Mouse (Mus musculus): Measurements from ENCODE around the gene Ctsf.
"Not testable (repeated sequence)": the region's sequence is repeated elsewhere in the genome, so short reads cannot be mapped to it uniquely, and the experiment has no call there.

Ctsf gene

GRCm38 (mm10) chr19:4854552-4855469 is at the start of gene Ctsf:
TSS of gene Ctsf (plus strand) at chr19:4855130.
- DNase-seq (ENCODE audit: low read depth, low spot score): peak; percentile 85

- no peak for DNase-seq (ENCODE audit: low read depth, low spot score)
These were observed 44.6 kb upstream of the Ctsf start for GRCm38 (mm10) chr19:4810309-4810708.

GRCm38 (mm10) chr19:4810746-4811062 is 44.2 kb upstream of the Ctsf start:
- no peak for DNase-seq (ENCODE audit: low read depth, low spot score)

- DNase-seq (ENCODE audit: low read depth, low spot score): peak; percentile 97
These were observed 43.6 kb upstream of the Ctsf start, which contains the start of the genes Gm21992 and Rbm14 for GRCm38 (mm10) chr19:4811063-4811908. TSS of gene Gm21992 (minus strand) at chr19:4811612. TSS of gene Rbm14 (minus strand) at chr19:4811634.

GRCm38 (mm10) chr19:4811909-4812242 is 43.1 kb upstream of the Ctsf start:
- DNase-seq (ENCODE audit: low read depth, low spot score): no peak

- DNase-seq (ENCODE audit: low read depth, low spot score): not testable (repeated sequence)
These were observed 42.5 kb upstream of the Ctsf start for GRCm38 (mm10) chr19:4812334-4812949.

- no peak for DNase-seq (ENCODE audit: low read depth, low spot score)
These were observed 41.9 kb upstream of the Ctsf start for GRCm38 (mm10) chr19:4813015-4813414.

GRCm38 (mm10) chr19:4817182-4817835 is 37.6 kb upstream of the Ctsf start:
- no peak for DNase-seq (ENCODE audit: low read depth, low spot score)

GRCm38 (mm10) chr19:4820678-4821303 is 34.1 kb upstream of the Ctsf start:
- no peak for DNase-seq (ENCODE audit: low read depth, low spot score)

- no peak for DNase-seq (ENCODE audit: low read depth, low spot score)
These were observed 26.4 kb upstream of the Ctsf start for GRCm38 (mm10) chr19:4828444-4829114.

- DNase-seq (ENCODE audit: low read depth, low spot score): no peak
These were observed 25.8 kb upstream of the Ctsf start for GRCm38 (mm10) chr19:4829156-4829555.

GRCm38 (mm10) chr19:4833977-4834376 is 21.0 kb upstream of the Ctsf start:
- DNase-seq (ENCODE audit: low read depth, low spot score): no peak

GRCm38 (mm10) chr19:4836096-4836495 is 18.8 kb upstream of the Ctsf start:
- DNase-seq (ENCODE audit: low read depth, low spot score): no peak

GRCm38 (mm10) chr19:4837049-4837448 is 17.9 kb upstream of the Ctsf start:
- no peak for DNase-seq (ENCODE audit: low read depth, low spot score)

GRCm38 (mm10) chr19:4838526-4839140 is 16.3 kb upstream of the Ctsf start:
- DNase-seq (ENCODE audit: low read depth, low spot score): no peak

- peak; percentile 87 for DNase-seq (ENCODE audit: low read depth, low spot score)
These were observed 15.8 kb upstream of the Ctsf start, which contains the start of the genes Ccs and Ccdc87 for GRCm38 (mm10) chr19:4839149-4839548. TSS of gene Ccs (minus strand) at chr19:4839332. TSS of gene Ccdc87 (plus strand) at chr19:4839366.

- DNase-seq (ENCODE audit: low read depth, low spot score): no peak
These were observed 14.1 kb upstream of the Ctsf start for GRCm38 (mm10) chr19:4840848-4841247.

GRCm38 (mm10) chr19:4842611-4843010 is 12.3 kb upstream of the Ctsf start:
- no peak for DNase-seq (ENCODE audit: low read depth, low spot score)

- DNase-seq (ENCODE audit: low read depth, low spot score): no peak
These were observed 9.1 kb upstream of the Ctsf start for GRCm38 (mm10) chr19:4845846-4846245.

- DNase-seq (ENCODE audit: low read depth, low spot score): no peak
These were observed 7.4 kb upstream of the Ctsf start for GRCm38 (mm10) chr19:4847490-4847889.

All from retina, adult 2 months (tissue).